Mouse (Mus musculus) embryonic facial prominence, embryonic 13.5 days (tissue): ENCODE data around the gene Fam19a4. TPM values are rescaled to one million over a fixed set of nuclear protein-coding genes. Genes with fewer than 3 reads are reported as not detected.

Experiments
- ATAC-seq: fragments of 200-750 bp; cut with Nextera tagmentation; 2 replicates; pipeline ENCODE4 v1.8.0; 2017; ENCODE audit warnings: low read depth; ENCODE audit not compliant: insufficient number of reproducible peaks, insufficient read depth, low FRiP score, low TSS enrichment
- H3K27ac ChIP-seq: fragments of 300-500 bp; sonication (generic); 2 replicates; pipeline ENCODE4 v1.5.1; 2015; ENCODE audit warnings: moderate library complexity, mild to moderate bottlenecking, inconsistent platforms
- H3K27me3 ChIP-seq: fragments of 300-500 bp; sonication (generic); 2 replicates; pipeline ENCODE4 v1.6.1; 2015; ENCODE audit warnings: mild to moderate bottlenecking, inconsistent platforms
- H3K36me3 ChIP-seq: fragments of 300-500 bp; sonication (generic); 2 replicates; pipeline ENCODE4 v1.6.1; 2015; ENCODE audit warnings: mild to moderate bottlenecking, inconsistent platforms
- H3K4me1 ChIP-seq: fragments of 300-500 bp; sonication (generic); 2 replicates; pipeline ENCODE4 v1.6.1; 2015; ENCODE audit warnings: inconsistent platforms
- H3K4me2 ChIP-seq: fragments of 300-500 bp; sonication (generic); 2 replicates; pipeline ENCODE4 v1.6.1; 2015; ENCODE audit warnings: moderate library complexity, mild to moderate bottlenecking, inconsistent platforms
- H3K4me3 ChIP-seq: fragments of 300-500 bp; sonication (generic); 2 replicates; pipeline ENCODE4 v1.5.1; 2015; ENCODE audit warnings: mild to moderate bottlenecking, inconsistent platforms
- H3K9ac ChIP-seq: fragments of 300-500 bp; sonication (generic); 2 replicates; pipeline ENCODE4 v1.6.1; 2015; ENCODE audit warnings: mild to moderate bottlenecking, inconsistent platforms
- H3K9me3 ChIP-seq: fragments of 300-500 bp; sonication (generic); 2 replicates; pipeline ENCODE4 v1.6.1; 2016; ENCODE audit warnings: inconsistent platforms
- WGBS: fragments of 180-500 bp; shearing (Covaris S2); methylation state at CpG from one replicate; pipeline ENCODE4 v1.1.7; 2015; ENCODE audit warnings: mixed read lengths; 5-methylcytosine and 5-hydroxymethylcytosine counted together
- polyA plus RNA-seq: library from polyadenylated mRNA; unstranded; fragments of >200 nt; fragmentation: Nextera tagmentation; extraction: Ambion mirVana; gene quantifications from 2 replicates; pipeline ENCODE4 v1.2.1, GENCODE M21; 2015

The Fam19a4 gene
- polyA plus RNA-seq, result 0.54 and 0.63 TPM in 2 replicates

DNA sequence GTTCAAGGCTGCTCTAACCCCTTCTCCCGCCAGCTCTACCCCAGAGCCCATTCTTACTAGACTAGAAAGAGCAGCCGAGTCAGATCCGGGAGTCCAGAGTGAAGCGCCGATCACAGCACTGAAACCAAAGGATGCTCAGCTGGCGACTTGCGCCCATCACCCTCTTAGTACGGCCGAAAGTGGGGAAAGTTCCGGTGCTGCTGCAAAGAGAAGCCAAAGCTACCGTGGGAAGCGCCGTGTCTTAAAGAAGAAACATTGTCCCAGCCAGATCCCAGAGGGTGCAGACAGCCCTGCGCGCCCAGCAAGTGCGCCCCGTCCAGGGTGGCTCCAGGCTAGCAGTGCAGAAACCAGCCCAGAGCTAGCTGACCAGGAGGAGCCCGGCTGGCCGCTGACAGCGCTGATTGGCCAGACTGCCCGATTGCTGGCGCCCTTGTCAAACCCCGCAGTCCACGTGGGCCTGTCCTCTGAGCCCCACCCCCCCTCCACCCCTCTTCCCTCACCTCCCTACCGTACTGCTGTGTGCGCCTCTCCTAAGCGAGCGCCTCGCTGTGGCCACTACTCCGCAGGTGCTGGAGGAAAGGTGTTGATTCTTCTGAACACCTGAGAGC lies at the start of gene Fam19a4:
Gene Fam19a4 (minus strand): TSS at position 340 of the 608 bp plus-strand sequence.
- WGBS, result 1% methylated on average over 30 of the region's 30 CpGs
- H3K36me3 ChIP-seq, result no peaks in the 10 kb centered on the region
- H3K9me3 ChIP-seq, result no peaks in the 10 kb centered on the region
- peaks cover 57% of the 10 kb centered on the region for H3K27me3 ChIP-seq
- peaks cover 15% of the 10 kb centered on the region; the same call in 1 of the 2 replicates for H3K4me1 ChIP-seq
- H3K4me3 ChIP-seq, result peak within 1 kb of the TSS; percentile 46
- no peak; the same call in 1 of the 2 replicates for ATAC-seq
- H3K4me2 ChIP-seq, result peak within 1 kb of the TSS; percentile 78
- no peak within 1 kb of the TSS for H3K27ac ChIP-seq
- peak within 1 kb of the TSS; percentile 57 for H3K9ac ChIP-seq

DNA sequence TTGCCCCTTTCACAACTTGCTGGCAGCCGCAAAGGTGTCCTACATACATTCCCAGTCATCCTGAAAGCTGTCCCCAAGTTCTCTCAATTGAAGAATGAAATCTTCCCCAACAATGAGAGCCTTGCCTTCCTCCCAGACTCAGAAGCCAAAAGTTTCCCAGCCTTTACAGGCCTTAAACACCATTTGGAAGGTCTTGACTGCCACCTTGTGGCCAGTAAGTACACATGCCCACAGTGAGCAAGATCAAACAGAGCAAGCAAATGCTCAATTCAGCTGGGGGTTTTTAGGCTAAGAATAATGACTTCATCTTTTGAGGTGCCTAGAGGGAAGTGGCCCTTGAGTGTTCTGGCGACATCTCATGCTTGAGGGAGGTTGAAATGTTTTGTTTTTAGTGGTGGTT lies 46.6 kb upstream of the Fam19a4 start:
- WGBS, result 18% methylated on average over 2 of the region's 2 CpGs
- no peak for ATAC-seq

DNA sequence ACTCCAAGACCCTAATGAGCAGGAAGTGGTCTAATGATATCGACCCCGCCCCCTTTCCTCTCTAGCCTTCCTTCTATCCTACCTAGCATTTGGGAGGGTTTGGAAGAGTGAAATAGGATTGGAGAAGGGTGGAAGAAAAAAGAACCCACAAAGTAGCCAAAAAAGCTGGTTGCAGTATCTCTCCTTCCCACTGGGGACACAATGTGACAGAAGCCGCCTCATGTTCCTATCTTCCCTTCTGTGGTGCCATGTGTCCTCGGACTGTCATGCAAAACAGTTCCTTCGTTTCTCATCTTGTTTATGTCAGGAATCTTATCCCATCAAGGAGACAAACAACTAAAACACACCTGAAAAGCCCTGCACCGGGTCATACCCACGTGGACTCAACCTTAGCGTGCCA lies 45.9 kb upstream of the Fam19a4 start:
- peaks cover 11% of the 10 kb centered on the region for H3K27me3 ChIP-seq
- no peaks in the 10 kb centered on the region for H3K9me3 ChIP-seq
- no peak for ATAC-seq
- H3K4me1 ChIP-seq, result peaks cover 12% of the 10 kb centered on the region
- no peak overlapping the region for H3K9ac ChIP-seq
- no peak overlapping the region for H3K4me2 ChIP-seq
- whole genome bisulfite sequencing, result 74% methylated on average over 8 of the region's 8 CpGs
- no peak overlapping the region for H3K27ac ChIP-seq
- H3K4me3 ChIP-seq, result no peak overlapping the region
- no peaks in the 10 kb centered on the region for H3K36me3 ChIP-seq

More for the DNA sequence above, 46.6 kb upstream of the Fam19a4 start:
- H3K4me2 ChIP-seq, result no peak overlapping the region
- peaks cover 11% of the 10 kb centered on the region for H3K27me3 ChIP-seq
- no peak overlapping the region for H3K27ac ChIP-seq
- no peak overlapping the region for H3K4me3 ChIP-seq
- H3K4me1 ChIP-seq, result peaks cover 5% of the 10 kb centered on the region
- H3K9ac ChIP-seq, result no peak overlapping the region
- no peaks in the 10 kb centered on the region for H3K9me3 ChIP-seq
- 0 out of 2 replicates have a peak, but pooled peaks cover 3% of the 10 kb centered on the region for H3K36me3 ChIP-seq

DNA sequence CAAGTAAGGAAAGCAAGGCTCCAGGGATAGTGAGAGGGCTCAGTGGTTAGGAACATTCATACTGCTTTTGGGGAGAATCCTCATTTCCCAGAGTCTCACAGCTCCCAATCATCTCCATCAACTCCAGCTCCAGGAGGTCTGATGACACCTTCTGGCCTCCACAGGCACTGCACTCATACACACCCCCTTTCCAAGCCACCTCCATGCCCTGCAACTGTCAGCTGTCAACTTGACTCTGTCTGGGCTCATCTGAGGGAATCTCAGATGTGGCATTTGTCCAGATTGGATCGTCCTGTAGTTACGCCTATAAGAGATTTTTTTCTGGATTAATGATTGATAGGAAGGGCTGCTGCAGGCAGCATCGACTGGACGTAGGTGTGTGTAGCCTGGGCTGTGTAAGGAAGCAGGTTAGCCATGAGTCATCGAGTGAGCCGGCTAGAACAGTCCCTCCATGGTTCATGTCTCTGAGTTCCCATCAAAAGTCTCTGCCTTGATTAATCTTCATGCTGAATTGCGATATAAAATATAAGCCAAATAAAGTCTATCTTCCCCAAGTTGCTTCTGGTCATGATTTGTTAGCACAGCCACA lies 44.1 kb upstream of the Fam19a4 start:
- no peaks in the 10 kb centered on the region for H3K9me3 ChIP-seq
- H3K36me3 ChIP-seq, result no peaks in the 10 kb centered on the region
- H3K27me3 ChIP-seq, result peaks cover 11% of the 10 kb centered on the region
- no peak overlapping the region for H3K27ac ChIP-seq
- no peak for ATAC-seq
- 76% methylated on average over 7 of the region's 7 CpGs for WGBS
- no peak overlapping the region for H3K4me2 ChIP-seq
- no peak overlapping the region for H3K4me3 ChIP-seq
- H3K4me1 ChIP-seq, result peaks cover 13% of the 10 kb centered on the region
- H3K9ac ChIP-seq, result no peak overlapping the region

DNA sequence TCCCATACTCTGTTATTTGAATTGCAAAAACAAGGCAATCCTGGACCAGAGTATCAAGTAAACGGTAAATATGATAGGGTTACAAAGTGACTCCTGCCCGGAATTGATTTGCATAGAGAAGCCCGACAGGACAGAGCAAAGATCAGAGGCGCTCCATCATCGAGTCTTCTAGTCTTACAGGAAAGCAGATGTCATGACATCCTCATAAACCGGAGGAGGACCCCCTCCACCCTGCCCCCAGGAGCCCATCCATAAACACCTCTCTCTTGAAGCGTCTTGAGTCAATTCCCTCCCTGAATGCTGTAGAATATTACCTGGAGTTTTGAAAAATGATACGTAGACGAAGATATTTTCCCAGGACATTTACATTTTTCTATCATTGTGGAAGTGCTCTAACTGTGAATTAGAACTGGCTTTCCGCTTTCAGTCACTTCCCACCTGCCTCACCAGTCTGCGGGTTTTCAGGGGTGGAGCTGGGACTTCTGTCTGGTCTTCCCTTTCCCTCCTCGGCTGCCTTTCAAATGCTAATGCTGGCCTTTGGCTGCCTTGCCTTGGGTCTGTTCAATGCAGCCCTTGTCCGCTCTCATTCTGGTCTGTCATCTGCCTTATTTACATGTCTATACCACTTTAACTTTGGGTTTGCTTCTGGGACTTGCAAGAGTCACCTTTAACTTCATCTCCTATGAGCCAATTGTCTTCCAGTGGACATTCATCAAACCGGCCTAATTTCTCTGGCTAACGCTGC lies 41.9 kb upstream of the Fam19a4 start:
- H3K9ac ChIP-seq, result no peak overlapping the region
- 6% methylated on average over 15 of the region's 15 CpGs for WGBS
- H3K4me1 ChIP-seq, result peaks cover 13% of the 10 kb centered on the region
- peaks cover 11% of the 10 kb centered on the region for H3K27me3 ChIP-seq
- no peaks in the 10 kb centered on the region for H3K36me3 ChIP-seq
- H3K4me3 ChIP-seq, result no peak overlapping the region
- no peaks in the 10 kb centered on the region for H3K9me3 ChIP-seq
- H3K27ac ChIP-seq, result no peak overlapping the region
- H3K4me2 ChIP-seq, result peak overlapping the region; percentile 39
- no peak for ATAC-seq

DNA sequence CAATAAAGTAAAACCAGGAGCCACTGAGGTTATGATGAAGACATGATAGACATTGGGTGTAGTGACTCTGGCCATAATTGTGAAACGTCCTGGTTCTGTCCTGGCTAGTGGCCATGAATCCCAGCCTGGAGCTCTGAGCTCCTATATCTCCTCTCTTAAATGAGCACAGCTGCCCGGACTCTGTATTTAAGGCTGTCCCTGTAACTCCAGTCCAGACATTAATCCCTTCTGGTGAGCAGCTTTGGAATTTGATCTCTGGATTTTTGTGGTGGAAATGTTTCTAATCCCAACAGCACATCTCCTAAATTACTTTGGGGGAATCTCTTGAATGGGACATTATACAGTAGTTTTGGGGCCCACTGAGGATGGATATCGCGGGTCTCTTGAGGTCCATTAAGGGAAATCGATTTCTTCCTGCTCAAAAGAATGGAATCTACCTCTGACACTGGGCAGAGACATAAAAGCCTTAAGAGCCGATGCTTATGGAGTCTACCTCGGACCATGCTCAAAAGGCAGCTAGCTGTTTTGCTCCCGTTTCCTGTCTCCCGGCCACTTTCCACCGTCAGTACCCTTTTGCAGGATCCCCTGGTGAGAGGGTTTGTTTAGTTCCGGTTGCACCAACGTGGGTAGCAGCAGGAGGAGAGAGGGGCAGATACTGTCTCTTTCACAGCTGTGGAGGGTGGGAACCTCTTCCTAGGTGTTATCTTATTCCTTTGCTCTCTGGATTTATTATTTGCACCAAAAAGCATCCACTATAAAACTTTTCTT lies 41.2 kb upstream of the Fam19a4 start:
- peak overlapping the region; percentile 39 for H3K4me2 ChIP-seq
- no peaks in the 10 kb centered on the region for H3K36me3 ChIP-seq

DNA sequence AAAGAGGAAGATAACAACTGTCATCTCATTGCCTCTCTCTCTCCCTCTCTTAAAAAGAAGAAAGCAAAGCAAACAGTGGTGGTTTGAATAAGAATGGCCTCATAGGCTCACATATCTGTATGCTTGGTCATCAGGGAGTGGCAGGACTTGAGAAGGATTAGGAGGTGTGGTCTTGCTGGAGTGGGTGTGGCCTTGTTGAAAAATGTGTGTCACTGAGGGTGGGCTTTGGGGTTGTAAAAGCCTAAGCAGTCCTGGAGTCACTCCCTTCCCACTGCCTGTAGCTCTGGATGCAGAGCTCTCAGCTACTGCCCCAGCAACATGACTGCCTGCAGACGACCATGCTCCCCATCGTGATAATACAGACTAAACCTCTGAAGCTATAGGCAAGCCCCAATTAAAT lies 22.1 kb upstream of the Fam19a4 start:
- Histone ChIP-seq H3K4me1 (no peaks in the 10 kb centered on the region), H3K4me2 (no peak overlapping the region), H3K9me3 (no peaks in the 10 kb centered on the region), H3K9ac (no peak overlapping the region), H3K4me3 (no peak overlapping the region), H3K27ac (no peak overlapping the region), H3K27me3 (0 out of 2 replicates have a peak, but pooled peaks cover 4% of the 10 kb centered on the region), H3K36me3 (no peaks in the 10 kb centered on the region)
- ATAC-seq, result no peak
- WGBS, result 82% methylated on average over 2 of the region's 2 CpGs

More for the DNA sequence above, 41.2 kb upstream of the Fam19a4 start:
- H3K9ac ChIP-seq, result no peak overlapping the region
- 11% methylated on average over 12 of the region's 12 CpGs for WGBS
- no peak for ATAC-seq
- peaks cover 13% of the 10 kb centered on the region for H3K4me1 ChIP-seq
- H3K27ac ChIP-seq, result no peak overlapping the region
- H3K9me3 ChIP-seq, result no peaks in the 10 kb centered on the region
- H3K4me3 ChIP-seq, result no peak overlapping the region
- H3K27me3 ChIP-seq, result peaks cover 11% of the 10 kb centered on the region

DNA sequence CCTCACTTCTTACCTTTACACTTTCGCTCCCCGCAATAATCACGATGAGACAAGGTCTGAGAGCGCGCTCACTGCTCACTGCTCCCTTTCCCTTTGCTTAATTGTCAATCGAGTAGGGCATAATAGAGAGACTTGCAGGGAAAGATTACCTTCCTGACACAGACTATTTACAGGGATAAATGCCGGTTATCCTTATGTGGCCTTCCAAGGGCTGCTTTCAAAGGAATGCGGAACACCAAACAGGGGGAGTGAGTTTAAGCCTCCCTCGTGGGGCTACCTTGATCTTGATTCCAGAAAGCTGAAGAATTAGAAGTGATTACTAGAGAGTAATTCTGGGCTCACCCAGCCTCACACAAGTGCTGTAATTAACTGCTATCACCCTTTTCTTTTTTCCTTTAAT lies 19.8 kb upstream of the Fam19a4 start:
- Histone ChIP-seq H3K27me3 (0 out of 2 replicates have a peak, but pooled peaks cover 4% of the 10 kb centered on the region), H3K36me3 (no peaks in the 10 kb centered on the region)

DNA sequence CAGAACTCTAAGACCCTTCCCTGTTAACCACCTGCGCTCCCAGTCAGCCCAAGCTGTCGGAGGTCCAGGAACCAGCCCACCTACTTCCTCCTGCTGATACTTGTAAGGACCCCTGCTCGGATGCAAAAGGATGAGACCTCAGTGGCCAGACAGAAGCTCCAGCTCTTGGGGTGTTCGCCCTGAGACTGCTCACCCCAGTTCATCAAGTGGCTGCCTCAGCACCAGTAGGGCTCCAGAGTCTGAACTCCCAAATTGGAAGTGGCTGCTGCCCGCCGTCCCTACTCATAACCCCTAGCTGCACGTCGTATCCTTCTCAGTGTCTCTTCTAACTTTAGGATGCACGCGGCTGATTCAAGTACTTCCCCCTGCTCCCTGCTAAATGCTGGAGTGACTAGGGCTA lies 614 bp downstream of the Fam19a4 start:
- Histone ChIP-seq H3K4me1 (peaks cover 15% of the 10 kb centered on the region; the same call in 1 of the 2 replicates), H3K36me3 (no peaks in the 10 kb centered on the region), H3K9me3 (no peaks in the 10 kb centered on the region), H3K27me3 (peaks cover 57% of the 10 kb centered on the region), H3K4me2 (peak overlapping the region; percentile 78), H3K4me3 (peak overlapping the region; percentile 46), H3K27ac (no peak overlapping the region), H3K9ac (peak overlapping the region; percentile 57; the same call in 1 of the 2 replicates)
- WGBS, result 4% methylated on average over 10 of the region's 10 CpGs
- no peak for ATAC-seq

More for the DNA sequence above, 19.8 kb upstream of the Fam19a4 start:
- H3K27ac ChIP-seq, result no peak overlapping the region
- no peak overlapping the region for H3K9ac ChIP-seq
- no peaks in the 10 kb centered on the region for H3K4me1 ChIP-seq
- H3K9me3 ChIP-seq, result no peaks in the 10 kb centered on the region
- no peak for ATAC-seq
- no peak overlapping the region for H3K4me3 ChIP-seq
- 34% methylated on average over 9 of the region's 9 CpGs for WGBS
- H3K4me2 ChIP-seq, result no peak overlapping the region

DNA sequence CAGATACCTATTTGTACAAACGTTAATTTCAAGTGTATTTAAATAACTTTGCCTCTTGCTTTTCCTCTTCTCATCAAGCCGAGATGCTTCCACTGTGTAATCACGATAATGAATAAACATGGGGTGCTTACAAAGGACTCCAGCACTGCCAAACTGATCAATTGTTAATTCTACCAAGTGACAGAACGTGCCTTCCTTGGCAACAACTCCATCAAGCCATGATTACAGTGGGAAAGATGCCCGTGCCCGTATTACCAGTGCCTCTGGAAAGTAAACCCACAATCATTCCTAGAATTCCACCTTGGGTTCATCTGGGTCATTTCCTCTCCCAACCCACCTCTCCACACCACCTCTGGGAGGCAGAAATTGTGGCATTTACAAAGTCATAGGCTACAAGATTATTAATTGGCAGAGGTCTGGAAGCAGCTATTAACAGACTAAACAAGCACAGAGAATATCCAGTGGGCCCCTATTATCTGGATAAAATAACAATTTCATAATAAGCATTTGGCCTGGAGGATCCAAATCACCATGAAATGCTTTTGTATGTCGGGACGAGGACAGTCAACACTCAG lies 7.9 kb downstream of the Fam19a4 start:
- H3K4me2 ChIP-seq, result no peak overlapping the region
- no peak overlapping the region for H3K9ac ChIP-seq
- H3K4me3 ChIP-seq, result no peak overlapping the region
- H3K27ac ChIP-seq, result no peak overlapping the region
- peaks cover 4% of the 10 kb centered on the region for H3K27me3 ChIP-seq
- WGBS, result 73% methylated on average over 8 of the region's 8 CpGs
- no peaks in the 10 kb centered on the region for H3K4me1 ChIP-seq
- H3K36me3 ChIP-seq, result no peaks in the 10 kb centered on the region
- ATAC-seq, result no peak
- no peaks in the 10 kb centered on the region for H3K9me3 ChIP-seq

DNA sequence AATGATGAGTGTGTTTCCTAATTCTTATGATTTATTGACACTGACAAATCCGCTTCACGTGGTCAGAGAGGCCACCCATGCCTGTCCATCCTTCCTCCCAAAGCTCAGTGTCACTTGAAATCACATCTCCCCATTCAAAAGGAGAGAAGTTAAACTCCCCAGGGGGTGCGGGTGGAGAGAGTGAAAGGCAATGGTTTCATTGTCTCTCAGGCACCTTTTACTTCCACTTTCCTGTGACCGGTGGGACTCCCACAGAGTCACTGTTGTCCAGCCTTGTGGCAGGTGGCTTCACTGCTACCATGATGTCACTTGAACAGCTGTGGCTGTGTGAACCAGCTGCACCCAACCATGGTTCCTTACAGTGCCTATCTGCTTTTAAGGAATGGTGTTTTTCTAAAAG lies 11.8 kb downstream of the Fam19a4 start:
- no peaks in the 10 kb centered on the region for H3K27me3 ChIP-seq
- H3K9me3 ChIP-seq, result no peaks in the 10 kb centered on the region
- no peak overlapping the region for H3K27ac ChIP-seq
- no peak overlapping the region for H3K9ac ChIP-seq
- no peak overlapping the region for H3K4me3 ChIP-seq
- no peaks in the 10 kb centered on the region for H3K36me3 ChIP-seq
- no peak overlapping the region for H3K4me2 ChIP-seq
- WGBS, result 42% methylated on average over 4 of the region's 4 CpGs
- H3K4me1 ChIP-seq, result no peaks in the 10 kb centered on the region
- no peak for ATAC-seq
